Mouse (Mus musculus): ENCODE data around the gene Micall2.

DNA sequence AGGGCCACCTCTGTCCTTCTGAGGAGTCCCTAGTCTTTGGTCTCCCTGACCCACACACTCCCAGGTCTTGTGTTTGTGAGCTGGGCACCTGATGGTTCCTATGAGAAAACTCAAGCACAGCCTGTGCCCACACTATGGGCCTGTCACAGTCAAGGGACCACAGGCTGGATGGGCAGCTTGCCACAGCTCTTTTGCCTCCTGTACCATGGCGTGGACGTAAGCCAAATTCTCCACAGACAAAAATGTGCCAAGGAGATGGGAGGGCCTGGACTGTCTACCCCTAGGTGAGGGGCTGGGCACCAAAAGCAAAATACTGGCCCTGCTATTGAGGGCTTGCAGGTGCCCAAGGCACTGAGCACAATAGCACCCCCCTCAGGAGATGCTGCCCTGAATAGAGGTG is 20.4 kb upstream of the Micall2 start:
- no peak for TF ChIP-seq CTCF (IDR thresholded peaks at IDR 0.05; ENCODE audit: low read depth)
- TF ChIP-seq EP300 (IDR thresholded peaks at IDR 0.05; ENCODE audit: low read depth) = no peak

All from heart, postnatal 0 days (tissue).